Comparison of ENCODE assay signal across 23 mouse cellular contexts in genomic region chr7:141966281-141966680, GRCm38 (mm10). TPM values are rescaled to one million over a fixed set of nuclear protein-coding genes. Genes with fewer than 3 reads are reported as not detected.
A peak's percentile ranks its signal among the peaks of the same experiment; 100 is the strongest.
DNase-seq lines count a peak whose midpoint lies in the region; ATAC-seq and TF ChIP-seq lines count a peak whose summit lies in the region.
"Had no signal": no experiment of that assay in that cellular context is flagged by ENCODE, and none has a peak within 500 bp of the region (broad histone marks: within the 10 kb centered on the region; RNA-seq: fewer than 3 reads in every experiment).

No protein-coding gene starts in this region.

- H3K27ac ChIP-seq in left cerebral cortex, adult 2 months: peak overlapping the region; percentile 30; the same call in 1 of the 2 replicates
- H3K27ac ChIP-seq in intestine, embryonic 16.5 days (ENCODE audit: low read length): no peak overlapping the region
- H3K27ac ChIP-seq in stomach, embryonic 16.5 days (ENCODE audit: low read length): peak overlapping the region; percentile 3; the same call in 1 of the 2 replicates
- H3K27ac ChIP-seq: embryonic facial prominence, embryonic 13.5 days; embryonic facial prominence, embryonic 15.5 days; forebrain, embryonic 10.5 days; forebrain, embryonic 12.5 days had no signal

- no peaks in the 10 kb centered on the region for H3K27me3 ChIP-seq in intestine, embryonic 16.5 days (replicated peaks; ENCODE audit: control insufficient read depth, insufficient read depth, low read length)
- H3K27me3 ChIP-seq in stomach, embryonic 16.5 days (ENCODE audit: control insufficient read depth, insufficient read depth, low read length): no peaks in the 10 kb centered on the region
- H3K27me3 ChIP-seq: embryonic facial prominence, embryonic 13.5 days; forebrain, embryonic 12.5 days had no signal

- H3K4me1 ChIP-seq in intestine, embryonic 16.5 days (ENCODE audit: control insufficient read depth, insufficient read depth, low read length): no peaks in the 10 kb centered on the region
- no peaks in the 10 kb centered on the region for H3K4me1 ChIP-seq in stomach, embryonic 16.5 days (ENCODE audit: control insufficient read depth, insufficient read depth, low read length)
- H3K4me1 ChIP-seq: embryonic facial prominence, embryonic 13.5 days; embryonic facial prominence, embryonic 15.5 days had no signal

- H3K4me3 ChIP-seq in left cerebral cortex, adult 2 months: no peak overlapping the region
- H3K4me3 ChIP-seq in intestine, embryonic 16.5 days (ENCODE audit: low read length): no peak overlapping the region
- no peak overlapping the region for H3K4me3 ChIP-seq in stomach, embryonic 16.5 days (replicated peaks; ENCODE audit: low read length)
- H3K4me3 ChIP-seq: embryonic facial prominence, embryonic 13.5 days; embryonic facial prominence, embryonic 15.5 days; erythroblast, embryonic 14.5 days; forebrain, embryonic 10.5 days; forebrain, embryonic 12.5 days had no signal

- no peak overlapping the region for H3K9ac ChIP-seq in intestine, embryonic 16.5 days (ENCODE audit: low read depth, low read length)
- H3K9ac ChIP-seq in stomach, embryonic 16.5 days (ENCODE audit: low read length): no peak overlapping the region
- H3K9ac ChIP-seq: embryonic facial prominence, embryonic 13.5 days; embryonic facial prominence, embryonic 15.5 days; forebrain, embryonic 12.5 days had no signal

- H3K36me3 ChIP-seq in intestine, embryonic 16.5 days (ENCODE audit: control insufficient read depth, insufficient read depth, low read length): no peaks in the 10 kb centered on the region
- no peaks in the 10 kb centered on the region for H3K36me3 ChIP-seq in stomach, embryonic 16.5 days (ENCODE audit: control insufficient read depth, insufficient read depth, low read length)
- H3K36me3 ChIP-seq: embryonic facial prominence, embryonic 13.5 days; embryonic facial prominence, embryonic 15.5 days; forebrain, embryonic 12.5 days had no signal

- ATAC-seq in intestine, embryonic 16.5 days: peak; percentile 59; the same call in 1 of the 2 replicates
- peak; percentile 44; the same call in 1 of the 2 replicates for ATAC-seq in stomach, embryonic 16.5 days (ENCODE audit: insufficient read depth, low FRiP score)
- ATAC-seq in megakaryocyte progenitor cell, adult 5-6 weeks (replicated peaks; ENCODE audit: poor library complexity): no peak
- ATAC-seq: forebrain, embryonic 14.5 days; forebrain, embryonic 16.5 days had no signal

- 68% methylated on average over 2 of the region's 2 CpGs for WGBS in intestine, embryonic 16.5 days
- WGBS in stomach, embryonic 16.5 days: 58% methylated on average over 2 of the region's 2 CpGs

- DNase-seq in left cerebral cortex, adult 2 months (ENCODE audit: extremely low spot score in 1 of 2, low spot score in 2 of 2): no peak
- no peak for DNase-seq in left cerebral cortex, postnatal 14 days (ENCODE audit: low spot score in 2 of 2)
- DNase-seq: adrenal gland, adult 2 months; adrenal gland, postnatal 10 days; adrenal gland, postnatal 25 days; cerebellum, adult 11 months; cerebellum, adult 18-20 months; cerebellum, adult 8-10 months; cerebellum, adult 9-11 months; cerebellum, postnatal 14 days; cerebellum, postnatal 36 days; embryo, embryonic 11 days had no signal

- H3K9me3 ChIP-seq in intestine, embryonic 16.5 days (ENCODE audit: control insufficient read depth, low read length): no peaks in the 10 kb centered on the region
- H3K9me3 ChIP-seq in stomach, embryonic 16.5 days (replicated peaks; ENCODE audit: control insufficient read depth, low read length): no peaks in the 10 kb centered on the region
- H3K9me3 ChIP-seq: embryonic facial prominence, embryonic 13.5 days; embryonic facial prominence, embryonic 15.5 days; forebrain, embryonic 10.5 days; forebrain, embryonic 12.5 days had no signal

- intact Hi-C loops in left cerebral cortex, adult 2 months (cut with DNase I): no loop called here
- intact Hi-C loops in left cerebral cortex, postnatal 14 days (cut with DNase I): no loop called here

- TF ChIP-seq CTCF in left cerebral cortex, adult 2 months (IDR thresholded peaks at IDR 0.05): no peak

- H3K4me2 ChIP-seq in intestine, embryonic 16.5 days (ENCODE audit: low read depth, low read length): no peak overlapping the region
- no peak overlapping the region for H3K4me2 ChIP-seq in stomach, embryonic 16.5 days (ENCODE audit: low read depth, low read length)
- H3K4me2 ChIP-seq: embryonic facial prominence, embryonic 13.5 days; embryonic facial prominence, embryonic 15.5 days; forebrain, embryonic 12.5 days had no signal

RNA-seq across cellular contexts. Expression of gene Brsk2, which starts 16.7 kb away (rescaled TPM):
- 100 to 1,000 TPM; 223 to 224 TPM for total RNA-seq in left cerebral cortex, adult 2 months (2021)
- 100 to 1,000 TPM; 200 to 202 TPM for total RNA-seq in left cerebral cortex, postnatal 14 days (2021)
- polyA plus RNA-seq in intestine, embryonic 16.5 days (2015; fragmentation: Nextera tagmentation; extraction: Ambion mirVana): 0.98 and 1.3 TPM in 2 replicates
- polyA plus RNA-seq in stomach, embryonic 16.5 days (2015; fragmentation: Nextera tagmentation; extraction: Ambion mirVana): 1.4 TPM in 2 replicates
- total RNA-seq in megakaryocyte progenitor cell, adult 5-6 weeks (2015): not detected in 2 replicates
- total RNA-seq in megakaryocyte progenitor cell, adult 5-6 weeks (2017): 0.12 TPM in 1 of 2 replicates, not detected in the other
- total RNA-seq: common myeloid progenitor, adult 5-6 weeks had no signal

RNA-seq across cellular contexts. Expression of gene Tollip, which starts 48.0 kb away (rescaled TPM):
- 100 to 1,000 TPM; 116 to 132 TPM for total RNA-seq in left cerebral cortex, adult 2 months (2021)
- total RNA-seq in left cerebral cortex, postnatal 14 days (2021): 100 to 1,000 TPM; 142 to 160 TPM
- polyA plus RNA-seq in intestine, embryonic 16.5 days (2015; fragmentation: Nextera tagmentation; extraction: Ambion mirVana): 51.1 and 55.5 TPM in 2 replicates
- 52.0 and 62.6 TPM in 2 replicates for polyA plus RNA-seq in stomach, embryonic 16.5 days (2015; fragmentation: Nextera tagmentation; extraction: Ambion mirVana)
- total RNA-seq in megakaryocyte progenitor cell, adult 5-6 weeks (2015): 26.9 and 27.8 TPM in 2 replicates
- total RNA-seq in megakaryocyte progenitor cell, adult 5-6 weeks (2017): 26.6 and 30.6 TPM in 2 replicates

Comparison
In these comparisons a context has a peak if more than half of its experiments do, and no peak if none do; other contexts are left out.
1. RNA of gene Brsk2, which starts 16.7 kb away (total RNA-seq): 223 to 224 TPM in left cerebral cortex, adult 2 months and 200 to 202 TPM in left cerebral cortex, postnatal 14 days; 0.12 TPM in megakaryocyte progenitor cell, adult 5-6 weeks; every median in the first group is over 100 times any median in the second.